Mouse (Mus musculus) gastrocnemius, adult 8-10 months (tissue): ENCODE data around the gene Wars2. TPM values are rescaled to one million over a fixed set of nuclear protein-coding genes. Genes with fewer than 3 reads are reported as not detected.
A peak's percentile ranks its signal among the peaks of the same experiment; 100 is the strongest.

Experiments
- DNase-seq, 2 experiments: peaks; one replicate each; pipeline ENCODE4 v3.0.0; 2022; ENCODE audit warnings: low spot score in 2 of 2
- total RNA-seq, 4 experiments: library from RNA; stranded (reverse); gene quantifications; 2 replicates each; pipeline ENCODE4 v1.2.4; 2022

Gene Wars2
- total RNA-seq, 4 experiments from 2014 or later = 3.3 to 5.3 (median 4.4) TPM

DNA sequence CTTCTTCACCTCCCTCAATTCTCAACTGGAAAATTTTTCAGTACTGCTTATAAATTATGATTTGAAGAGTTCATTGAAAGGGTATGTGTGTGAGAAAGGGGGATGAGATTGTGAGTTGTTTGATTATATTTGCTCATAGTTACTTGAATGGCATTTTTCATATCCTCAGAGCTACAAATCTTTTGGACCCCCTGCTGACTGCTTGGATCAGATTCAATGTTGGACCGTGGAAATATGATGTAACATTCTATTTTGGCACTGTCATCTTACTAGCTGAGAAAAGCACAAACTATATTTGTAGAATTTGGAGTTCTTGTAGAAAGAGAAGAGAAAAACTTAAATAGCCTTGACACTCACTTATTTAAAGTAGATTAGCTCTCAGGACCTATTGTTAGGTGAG is 43.5 kb downstream of the Wars2 start:
- DNase-seq = no peak

GRCm38 (mm10) chr3:99188097-99188496 is 47.2 kb downstream of the Wars2 start:
- DNase-seq = no peak

- no peak for DNase-seq
Observed at GRCm38 (mm10) chr3:99193576-99193975, 52.7 kb downstream of the Wars2 start.

DNA sequence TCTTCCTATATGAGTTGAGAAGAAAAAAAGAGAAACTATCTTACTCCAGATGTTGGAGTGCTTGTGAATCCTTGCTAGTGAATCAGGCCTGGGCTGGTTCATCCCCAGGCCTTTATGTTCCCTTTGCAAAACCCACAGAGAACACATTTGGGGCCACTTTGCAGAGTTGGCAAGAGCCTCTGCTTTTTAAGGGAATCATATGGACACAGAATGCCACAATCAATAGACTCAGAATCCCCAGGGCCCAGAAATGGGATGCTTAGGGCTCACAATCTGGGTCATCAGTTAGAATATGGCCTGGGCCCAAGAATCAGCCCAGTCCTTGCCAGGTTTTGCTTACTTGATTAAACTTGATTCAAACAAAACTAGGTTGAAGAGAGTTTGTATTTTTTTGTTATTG is 62.5 kb downstream of the Wars2 start:
- DNase-seq = no peak

DNA sequence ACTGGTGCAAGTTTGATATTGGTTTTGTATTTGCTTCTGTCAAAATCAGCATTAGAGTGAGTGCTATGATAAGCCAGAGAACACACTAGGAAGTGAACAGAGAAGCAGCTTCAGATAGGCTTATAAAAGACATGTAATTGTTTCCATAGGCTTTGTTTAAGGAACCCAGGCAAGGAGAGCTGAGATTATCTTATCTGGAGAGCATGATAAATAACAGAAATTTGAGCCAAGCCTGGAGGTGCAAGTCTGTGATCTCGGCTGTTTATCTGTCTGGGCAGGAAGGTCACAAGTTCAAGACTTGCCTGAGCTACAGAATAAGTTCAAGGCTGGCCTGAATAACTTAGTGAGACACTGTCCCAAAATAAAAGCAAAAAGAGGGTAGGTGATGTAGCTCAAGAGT is 67.5 kb downstream of the Wars2 start:
- DNase-seq = no peak

- DNase-seq = no peak
Observed at GRCm38 (mm10) chr3:99211105-99211698, 70.3 kb downstream of the Wars2 start.

DNA sequence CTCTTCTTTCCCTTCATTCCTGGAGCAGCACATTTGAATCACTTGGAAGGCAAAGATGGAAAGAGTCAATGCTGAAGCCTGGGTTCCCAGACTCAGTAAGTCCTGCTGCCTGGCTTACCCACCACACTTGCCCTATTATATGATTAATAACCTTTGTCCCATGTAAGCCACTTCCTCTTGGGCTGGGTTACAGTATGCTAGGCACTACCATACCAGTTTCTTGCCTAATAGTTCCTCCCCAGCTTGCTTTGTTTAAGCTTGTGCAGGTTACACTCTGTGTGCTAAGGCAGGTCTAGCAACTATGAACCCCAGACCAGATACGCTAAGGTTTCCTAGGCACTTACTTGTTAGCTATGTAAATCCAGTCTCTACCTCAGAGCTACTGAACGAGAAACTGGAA is 86.9 kb downstream of the Wars2 start:
- no peak for DNase-seq

DNA sequence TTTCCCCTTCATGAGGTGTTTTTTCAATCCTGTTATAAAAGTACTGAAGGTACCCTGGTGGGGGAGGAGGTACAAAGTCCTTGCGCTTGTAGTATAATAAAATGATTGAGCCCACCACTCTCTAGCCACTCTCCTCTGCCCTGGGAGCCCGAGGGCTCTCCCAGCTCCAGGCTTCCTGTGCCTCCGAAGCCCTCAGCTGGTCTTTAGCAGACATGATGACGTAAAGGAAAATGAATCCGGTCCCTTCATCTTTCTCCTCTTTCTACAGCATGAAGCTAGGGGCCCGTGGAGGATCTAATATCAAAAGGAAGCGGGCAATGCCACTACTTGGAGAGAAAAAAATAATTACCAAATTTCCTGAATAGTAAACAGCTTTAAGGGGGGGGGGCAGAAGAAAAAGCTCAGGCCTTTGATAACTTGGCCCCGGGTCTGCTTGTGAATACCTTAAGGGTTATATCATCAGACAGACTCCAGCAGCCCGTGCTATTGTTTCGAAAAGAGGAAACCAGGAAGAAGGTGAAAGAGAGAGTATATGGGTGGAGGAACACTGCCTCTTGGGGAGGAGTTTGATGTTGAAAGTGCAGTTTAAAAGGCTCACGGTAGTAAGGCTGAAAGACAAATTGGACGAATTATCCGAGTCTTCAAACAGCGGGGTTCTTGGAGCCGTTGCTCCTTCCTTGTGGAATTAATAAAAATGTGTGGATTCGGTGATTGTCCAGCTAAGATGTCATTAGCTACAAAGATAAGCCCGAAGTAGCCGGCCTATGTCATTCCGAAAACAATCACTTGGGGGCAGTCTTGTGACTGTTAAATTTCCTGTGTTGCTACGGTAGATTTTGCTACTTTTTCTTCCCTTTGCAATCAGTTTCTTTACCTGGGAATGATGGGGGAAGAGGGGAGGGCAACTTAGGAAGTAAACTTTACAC is 92.8 kb downstream of the Wars2 start:
- peak in 1 of 2 experiments; percentile 48 for DNase-seq

- DNase-seq = no peak
Observed at GRCm38 (mm10) chr3:99234319-99234869, 93.5 kb downstream of the Wars2 start.

GRCm38 (mm10) chr3:99235116-99235803 is 94.4 kb downstream of the Wars2 start:
- no peak for DNase-seq

DNA sequence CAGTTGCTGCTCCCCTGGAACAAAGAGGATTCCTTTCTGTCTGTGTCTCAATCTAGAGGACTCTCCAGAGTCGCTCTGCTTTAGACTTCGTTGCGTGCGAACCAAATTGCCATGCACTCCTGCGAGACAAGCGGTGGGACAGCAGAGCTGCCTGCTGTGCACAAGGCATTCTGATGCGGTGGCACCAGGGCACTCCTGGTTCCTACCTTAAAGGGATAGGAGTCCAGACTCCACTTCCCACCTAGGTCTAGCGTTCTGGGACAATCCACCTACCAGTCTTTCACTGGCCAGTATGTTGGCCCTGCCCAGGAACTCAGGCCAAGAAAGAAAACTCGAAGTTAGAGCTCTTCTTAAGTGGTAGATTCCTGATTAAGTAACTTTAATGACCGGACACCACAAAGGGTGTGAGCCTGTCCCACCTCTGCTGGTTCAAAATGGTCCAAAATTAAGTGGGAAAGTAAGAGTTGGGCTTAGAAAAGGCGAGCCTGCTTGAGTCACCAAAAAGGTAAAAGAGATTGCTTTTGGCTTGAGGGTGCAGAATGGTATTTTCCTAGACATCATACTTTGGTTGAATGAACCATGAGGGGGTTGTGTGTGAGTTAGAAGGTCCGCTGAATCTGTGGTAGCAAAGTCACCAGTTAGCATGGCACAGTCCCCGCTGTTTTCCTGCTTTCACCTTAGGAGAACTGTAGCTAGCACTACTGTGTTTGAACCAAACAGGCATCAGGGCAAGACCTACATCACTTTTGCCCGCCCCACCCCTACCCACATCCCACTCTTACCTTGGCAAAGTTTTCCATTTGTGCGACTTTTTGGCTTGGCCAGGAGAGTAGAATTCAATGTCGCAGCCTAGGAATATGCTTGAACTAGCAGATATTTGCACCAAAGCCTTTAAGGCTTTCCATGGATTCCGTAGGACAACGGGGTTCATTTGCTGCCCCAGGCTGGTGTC is 95.2 kb downstream of the Wars2 start:
- DNase-seq = no peak

GRCm38 (mm10) chr3:99238691-99239090 is 97.8 kb downstream of the Wars2 start:
- DNase-seq = no peak

- no peak for DNase-seq
Observed at GRCm38 (mm10) chr3:99239301-99240045, 98.6 kb downstream of the Wars2 start.

GRCm38 (mm10) chr3:99240213-99240720 is 99.4 kb downstream of the Wars2 start, which contains the start of gene Tbx15:
TSS of gene Tbx15 (plus strand) at chr3:99240381.
- no peak for DNase-seq

GRCm38 (mm10) chr3:99240811-99241738 is 100.2 kb downstream of the Wars2 start:
- no peak for DNase-seq

- DNase-seq = no peak
Observed at GRCm38 (mm10) chr3:99242481-99242880, 101.6 kb downstream of the Wars2 start.

- DNase-seq = no peak
Observed at GRCm38 (mm10) chr3:99245341-99245740, 104.5 kb downstream of the Wars2 start.

DNA sequence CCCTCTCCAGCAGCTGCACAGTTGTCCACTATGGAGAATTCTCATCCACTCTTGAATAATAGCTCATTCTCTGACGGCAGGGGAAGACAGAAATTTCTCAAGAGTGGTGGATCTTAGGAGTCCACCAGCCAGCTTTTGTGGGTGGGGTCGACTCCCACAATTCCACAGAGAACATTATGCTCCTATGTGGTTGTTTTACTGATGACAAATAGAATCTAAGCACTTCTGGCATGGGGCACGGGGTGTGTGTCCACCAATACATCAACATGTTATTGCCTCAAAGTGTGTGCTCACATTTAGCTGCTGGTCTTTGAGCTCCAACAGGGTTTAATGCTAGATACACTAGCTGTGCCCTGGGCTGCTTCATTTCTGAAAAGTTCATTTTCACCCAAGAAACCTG is 105.8 kb downstream of the Wars2 start:
- DNase-seq = no peak

DNA sequence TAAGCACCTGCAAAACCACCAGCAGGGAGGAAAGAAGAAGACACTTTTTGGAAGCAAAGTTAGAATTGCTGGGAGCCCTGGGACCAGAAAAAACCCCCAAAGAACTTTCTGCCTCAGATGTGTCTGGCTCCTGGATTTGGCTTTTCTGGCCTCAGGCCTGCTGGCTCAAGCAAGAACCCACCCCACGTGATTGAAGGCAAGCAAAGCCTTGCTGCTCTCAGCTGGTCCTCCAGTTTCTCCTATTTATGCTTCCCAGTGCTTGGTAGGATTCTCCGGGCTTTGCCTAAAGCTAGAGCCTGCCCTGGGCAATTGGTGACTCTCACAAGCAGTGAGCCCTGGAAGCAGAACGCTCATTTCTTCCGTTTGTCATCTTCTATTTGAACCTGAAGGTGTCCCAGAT is 106.7 kb downstream of the Wars2 start:
- no peak for DNase-seq
